Mouse (Mus musculus) liver, embryonic 11.5 days (tissue): ENCODE results near the gene Gm49388. TPM values are rescaled to one million over a fixed set of nuclear protein-coding genes. Genes with fewer than 3 reads are reported as not detected.
A peak's percentile ranks its signal among the peaks of the same experiment; 100 is the strongest.

Experiments
- ATAC-seq: fragments of 200-750 bp; cut with Nextera tagmentation; replicated peaks from 2 replicates; pipeline ENCODE4 v1.8.0; 2017; ENCODE audit warnings: moderate number of reproducible peaks, mild to moderate bottlenecking, moderate TSS enrichment, moderate library complexity; ENCODE audit not compliant: low FRiP score
- DNase-seq: peaks from one replicate; pipeline ENCODE4 v3.0.0-alpha.2; 2017; ENCODE audit warnings: low spot score
- H3K27ac ChIP-seq: fragments of 300-500 bp; sonication (generic); 2 replicates; pipeline ENCODE4 v1.5.1; 2014; ENCODE audit warnings: mild to moderate bottlenecking, low read depth, low read length, control low read depth
- H3K27me3 ChIP-seq: fragments of 300-500 bp; sonication (generic); replicated peaks from 2 replicates; pipeline ENCODE4 v1.6.1; 2014; ENCODE audit warnings: low read length, mixed read lengths; ENCODE audit not compliant: control insufficient read depth, insufficient read depth
- H3K36me3 ChIP-seq: fragments of 300-500 bp; sonication (generic); 2 replicates; pipeline ENCODE4 v1.6.1; 2014; ENCODE audit warnings: mild to moderate bottlenecking, low read length, moderate library complexity, mixed read lengths; ENCODE audit not compliant: control insufficient read depth, insufficient read depth
- H3K4me1 ChIP-seq: fragments of 300-500 bp; sonication (generic); replicated peaks from 2 replicates; pipeline ENCODE4 v1.6.1; 2014; ENCODE audit warnings: low read length, mixed read lengths; ENCODE audit not compliant: control insufficient read depth, insufficient read depth
- H3K4me2 ChIP-seq: fragments of 300-500 bp; sonication (generic); 2 replicates; pipeline ENCODE4 v1.6.1; 2014; ENCODE audit warnings: mild to moderate bottlenecking, control low read depth, moderate library complexity
- H3K4me3 ChIP-seq: fragments of 300-500 bp; sonication (generic); 2 replicates; pipeline ENCODE4 v1.5.1; 2014; ENCODE audit warnings: low read depth, low read length, control low read depth
- H3K9ac ChIP-seq: fragments of 300-500 bp; sonication (generic); 2 replicates; pipeline ENCODE4 v1.6.1; 2014; ENCODE audit warnings: low read depth, low read length, control low read depth
- H3K9me3 ChIP-seq: fragments of 300-500 bp; sonication (generic); 2 replicates; pipeline ENCODE4 v1.6.1; 2016; ENCODE audit warnings: low read length, inconsistent platforms, mixed read lengths; ENCODE audit not compliant: control insufficient read depth
- WGBS: fragments of 180-500 bp; shearing (Covaris S2); extraction: QIAGEN DNeasy Blood & Tissue Kit; methylation state at CpG from one replicate; pipeline ENCODE4 v1.1.7; 2014; 5-methylcytosine and 5-hydroxymethylcytosine counted together
- polyA plus RNA-seq: library from polyadenylated mRNA; unstranded; fragments of >200 nt; fragmentation: Nextera tagmentation; extraction: Ambion mirVana; gene quantifications from 2 replicates; pipeline ENCODE4 v1.2.1, GENCODE M21; 2014

Gene Gm49388
- polyA plus RNA-seq, 1 experiment from 2014 or later, result not detected

- no peak for ATAC-seq
- H3K36me3 ChIP-seq, result peaks cover 13% of the 10 kb centered on the region; the same call in 1 of the 2 replicates
- WGBS, result 82% methylated on average over 2 of the region's 2 CpGs
These were observed 19.7 kb upstream of the Gm49388 start for GRCm38 (mm10) chr7:127765756-127766155.

GRCm38 (mm10) chr7:127766851-127767609 is 18.4 kb upstream of the Gm49388 start:
- H3K36me3 ChIP-seq, result peaks cover 13% of the 10 kb centered on the region; the same call in 1 of the 2 replicates
- ATAC-seq (peak; percentile 89), DNase-seq (peak; percentile 67)
- peak overlapping the region; percentile 69 for H3K9ac ChIP-seq
- peak overlapping the region; percentile 79 for H3K4me3 ChIP-seq
- WGBS, result 53% methylated on average over 17 of the region's 17 CpGs
- H3K9me3 ChIP-seq, result no peaks in the 10 kb centered on the region
- peak overlapping the region; percentile 94 for H3K4me2 ChIP-seq
- H3K27ac ChIP-seq, result peak overlapping the region; percentile 93
- H3K4me1 ChIP-seq, result peaks cover 36% of the 10 kb centered on the region
- H3K27me3 ChIP-seq, result no peaks in the 10 kb centered on the region

More at GRCm38 (mm10) chr7:127765756-127766155, 19.7 kb upstream of the Gm49388 start:
- Histone ChIP-seq H3K4me1 (peaks cover 27% of the 10 kb centered on the region), H3K9ac (no peak overlapping the region), H3K4me2 (no peak overlapping the region), H3K27me3 (no peaks in the 10 kb centered on the region), H3K4me3 (no peak overlapping the region), H3K27ac (no peak overlapping the region; the same call in 1 of the 2 replicates), H3K9me3 (no peaks in the 10 kb centered on the region)
- DNase-seq, result no peak

- Histone ChIP-seq H3K27ac (peak overlapping the region; percentile 93), H3K36me3 (peaks cover 11% of the 10 kb centered on the region; the same call in 1 of the 2 replicates), H3K9ac (peak overlapping the region; percentile 69), H3K27me3 (no peaks in the 10 kb centered on the region), H3K4me1 (peaks cover 36% of the 10 kb centered on the region), H3K4me2 (peak overlapping the region; percentile 94), H3K9me3 (no peaks in the 10 kb centered on the region), H3K4me3 (peak overlapping the region; percentile 79)
- WGBS, result 82% methylated on average over 19 of the region's 19 CpGs
- ATAC-seq, result no peak; the same call in 1 of the 2 replicates
- no peak for DNase-seq
These were observed 17.6 kb upstream of the Gm49388 start for GRCm38 (mm10) chr7:127767671-127768345.

- H3K4me3 ChIP-seq, result peak overlapping the region; percentile 79
- no peaks in the 10 kb centered on the region for H3K9me3 ChIP-seq
- WGBS, result 53% methylated on average over 13 of the region's 13 CpGs
- H3K9ac ChIP-seq, result peak overlapping the region; percentile 69
- no peak for DNase-seq
- peak overlapping the region; percentile 93; the same call in 1 of the 2 replicates for H3K27ac ChIP-seq
- peaks cover 36% of the 10 kb centered on the region for H3K4me1 ChIP-seq
- ATAC-seq, result peak; percentile 3; the same call in 1 of the 2 replicates
- peaks cover 11% of the 10 kb centered on the region; the same call in 1 of the 2 replicates for H3K36me3 ChIP-seq
- H3K27me3 ChIP-seq, result no peaks in the 10 kb centered on the region
- peak overlapping the region; percentile 94 for H3K4me2 ChIP-seq
These were observed 16.9 kb upstream of the Gm49388 start for GRCm38 (mm10) chr7:127768346-127768996.

- Histone ChIP-seq H3K27me3 (no peaks in the 10 kb centered on the region), H3K4me3 (peak overlapping the region; percentile 79), H3K4me2 (peak overlapping the region; percentile 94), H3K4me1 (peaks cover 41% of the 10 kb centered on the region), H3K9me3 (no peaks in the 10 kb centered on the region), H3K27ac (peak overlapping the region; percentile 93), H3K9ac (peak overlapping the region; percentile 93), H3K36me3 (peaks cover 11% of the 10 kb centered on the region; the same call in 1 of the 2 replicates)
- ATAC-seq (peak; percentile 19; the same call in 1 of the 2 replicates), DNase-seq (peak; percentile 74)
- WGBS, result 3% methylated on average over 15 of the region's 16 CpGs
These were observed 16.3 kb upstream of the Gm49388 start for GRCm38 (mm10) chr7:127768997-127769593.

GRCm38 (mm10) chr7:127769651-127770038 is 15.8 kb upstream of the Gm49388 start, which contains the start of gene Orai3:
Gene Orai3, plus strand, starts transcription at chr7:127769815.
- peak within 1 kb of the TSS; percentile 79 for H3K4me3 ChIP-seq
- peak within 1 kb of the TSS; percentile 93 for H3K27ac ChIP-seq
- ATAC-seq (peak; percentile 55), DNase-seq (peak; percentile 85)
- H3K4me1 ChIP-seq, result peaks cover 43% of the 10 kb centered on the region
- WGBS, result under 1% methylated on average over 24 of the region's 24 CpGs
- peak within 1 kb of the TSS; percentile 94 for H3K4me2 ChIP-seq
- H3K9ac ChIP-seq, result peak within 1 kb of the TSS; percentile 93
- no peaks in the 10 kb centered on the region for H3K27me3 ChIP-seq
- H3K9me3 ChIP-seq, result no peaks in the 10 kb centered on the region
- peaks cover 11% of the 10 kb centered on the region; the same call in 1 of the 2 replicates for H3K36me3 ChIP-seq

- WGBS, result 2% methylated on average over 27 of the region's 27 CpGs
- H3K36me3 ChIP-seq, result peaks cover 5% of the 10 kb centered on the region; the same call in 1 of the 2 replicates
- DNase-seq, result no peak
- ATAC-seq, result peak; percentile 1; the same call in 1 of the 2 replicates
- H3K9me3 ChIP-seq, result no peaks in the 10 kb centered on the region
- H3K4me1 ChIP-seq, result peaks cover 43% of the 10 kb centered on the region
- peak overlapping the region; percentile 88 for H3K27ac ChIP-seq
- no peaks in the 10 kb centered on the region for H3K27me3 ChIP-seq
- peak overlapping the region; percentile 93 for H3K9ac ChIP-seq
- peak overlapping the region; percentile 94 for H3K4me2 ChIP-seq
- H3K4me3 ChIP-seq, result peak overlapping the region; percentile 79
These were observed 15.1 kb upstream of the Gm49388 start for GRCm38 (mm10) chr7:127770039-127770905.
